Comparison of ENCODE assay signal across 14 mouse cellular contexts in genomic region chr1:149896590-149896989, GRCm38 (mm10).
DNase-seq lines count a peak whose midpoint lies in the region; ATAC-seq lines count a peak whose summit lies in the region.
"Had no signal": no experiment of that assay in that cellular context is flagged by ENCODE, and none has a peak within 500 bp of the region (broad histone marks: within the 10 kb centered on the region; RNA-seq: fewer than 3 reads in every experiment).

No protein-coding gene starts in this region.

- no peak for DNase-seq in midbrain, embryonic 11.5 days (ENCODE audit: low spot score, missing footprints)
- no peak for DNase-seq in midbrain, embryonic 10.5 days (ENCODE audit: low spot score)
- DNase-seq in limb, embryonic 10.5 days (ENCODE audit: low spot score), result peak; percentile 35
- DNase-seq in retina, postnatal 1 day, result peak; percentile 84
- DNase-seq in kidney, adult 11 months, result no peak
- DNase-seq in urinary bladder, postnatal 4 days (ENCODE audit: low spot score in 2 of 2), result no peak
- DNase-seq: cerebellum, adult 11 months; gastrocnemius, postnatal 10 days; heart, postnatal 36 days; kidney, adult 9 months; right cerebral cortex, postnatal 4 days had no signal

- no peak overlapping the region for H3K27ac ChIP-seq in midbrain, embryonic 11.5 days (ENCODE audit: low read depth, low read length)
- H3K27ac ChIP-seq in midbrain, embryonic 10.5 days (replicated peaks), result no peak overlapping the region
- H3K27ac ChIP-seq in forebrain, embryonic 15.5 days (replicated peaks), result no peak overlapping the region
- peak overlapping the region; percentile 30; the same call in 1 of the 2 replicates for H3K27ac ChIP-seq in limb, embryonic 10.5 days
- H3K27ac ChIP-seq: liver, embryonic 14.5 days had no signal

- WGBS in midbrain, embryonic 11.5 days, result 76% methylated on average over 5 of the region's 5 CpGs
- WGBS in midbrain, embryonic 10.5 days, result 76% methylated on average over 5 of the region's 5 CpGs
- 36% methylated on average over 5 of the region's 5 CpGs for WGBS in forebrain, embryonic 15.5 days
- WGBS in limb, embryonic 10.5 days, result 59% methylated on average over 5 of the region's 5 CpGs

- H3K4me2 ChIP-seq in midbrain, embryonic 11.5 days, result no peak overlapping the region
- H3K4me2 ChIP-seq in forebrain, embryonic 15.5 days (replicated peaks), result no peak overlapping the region

- H3K27me3 ChIP-seq in midbrain, embryonic 11.5 days (ENCODE audit: control insufficient read depth, insufficient read depth, low read length), result no peaks in the 10 kb centered on the region
- no peaks in the 10 kb centered on the region for H3K27me3 ChIP-seq in midbrain, embryonic 10.5 days (ENCODE audit: low read depth, poor library complexity, severe bottlenecking)
- no peaks in the 10 kb centered on the region for H3K27me3 ChIP-seq in forebrain, embryonic 15.5 days
- no peaks in the 10 kb centered on the region for H3K27me3 ChIP-seq in limb, embryonic 10.5 days (ENCODE audit: low read depth, poor library complexity, severe bottlenecking)

- H3K4me1 ChIP-seq in midbrain, embryonic 11.5 days (ENCODE audit: control insufficient read depth, insufficient read depth, low read length), result no peaks in the 10 kb centered on the region
- H3K4me1 ChIP-seq in midbrain, embryonic 10.5 days, result no peaks in the 10 kb centered on the region; the same call in 1 of the 2 replicates
- H3K4me1 ChIP-seq in forebrain, embryonic 15.5 days, result peaks cover 7% of the 10 kb centered on the region; the same call in 1 of the 2 replicates
- H3K4me1 ChIP-seq in limb, embryonic 10.5 days, result peaks cover 14% of the 10 kb centered on the region; the same call in 1 of the 2 replicates

- no peak overlapping the region for H3K9ac ChIP-seq in midbrain, embryonic 11.5 days (ENCODE audit: low read length)
- no peak overlapping the region for H3K9ac ChIP-seq in forebrain, embryonic 15.5 days (replicated peaks)
- H3K9ac ChIP-seq: liver, embryonic 14.5 days had no signal

- peak; percentile 58 for ATAC-seq in midbrain, embryonic 11.5 days (ENCODE audit: low FRiP score)
- ATAC-seq in forebrain, embryonic 15.5 days (replicated peaks), result peak; percentile 93
- ATAC-seq: activated CD4-positive, CD25-positive, alpha-beta regulatory T cell, adult 4 months had no signal

- no peak overlapping the region for H3K4me3 ChIP-seq in midbrain, embryonic 11.5 days (ENCODE audit: low read depth, low read length)
- H3K4me3 ChIP-seq in midbrain, embryonic 10.5 days, result no peak overlapping the region
- H3K4me3 ChIP-seq in forebrain, embryonic 15.5 days, result no peak overlapping the region
- H3K4me3 ChIP-seq in limb, embryonic 10.5 days, result no peak overlapping the region

- H3K9me3 ChIP-seq in midbrain, embryonic 11.5 days (ENCODE audit: control insufficient read depth, low read length), result no peaks in the 10 kb centered on the region
- H3K9me3 ChIP-seq in midbrain, embryonic 10.5 days (replicated peaks), result no peaks in the 10 kb centered on the region
- H3K9me3 ChIP-seq in forebrain, embryonic 15.5 days, result no peaks in the 10 kb centered on the region
- no peaks in the 10 kb centered on the region for H3K9me3 ChIP-seq in limb, embryonic 10.5 days (replicated peaks)

- H3K36me3 ChIP-seq in midbrain, embryonic 11.5 days (ENCODE audit: control insufficient read depth, insufficient read depth, low read length), result no peaks in the 10 kb centered on the region
- no peaks in the 10 kb centered on the region for H3K36me3 ChIP-seq in midbrain, embryonic 10.5 days
- H3K36me3 ChIP-seq in forebrain, embryonic 15.5 days, result no peaks in the 10 kb centered on the region
- no peaks in the 10 kb centered on the region for H3K36me3 ChIP-seq in limb, embryonic 10.5 days

Comparison
In these comparisons a context has a peak if more than half of its experiments do, and no peak if none do; other contexts are left out.
1. DNase-seq: peak in limb, embryonic 10.5 days (single experiment) and retina, postnatal 1 day (single experiment); none in midbrain, embryonic 11.5 days (single experiment), midbrain, embryonic 10.5 days (single experiment), kidney, adult 11 months (single experiment) and urinary bladder, postnatal 4 days (0 of 2).